Mouse (Mus musculus): ENCODE measurements at regions not wholly inside any gene's neighbourhood (a gene's known extent, or its start where the extent isn't known, plus 50 kb on each side); places are given as distances from the start of the nearest gene placed in this dataset.

DNA sequence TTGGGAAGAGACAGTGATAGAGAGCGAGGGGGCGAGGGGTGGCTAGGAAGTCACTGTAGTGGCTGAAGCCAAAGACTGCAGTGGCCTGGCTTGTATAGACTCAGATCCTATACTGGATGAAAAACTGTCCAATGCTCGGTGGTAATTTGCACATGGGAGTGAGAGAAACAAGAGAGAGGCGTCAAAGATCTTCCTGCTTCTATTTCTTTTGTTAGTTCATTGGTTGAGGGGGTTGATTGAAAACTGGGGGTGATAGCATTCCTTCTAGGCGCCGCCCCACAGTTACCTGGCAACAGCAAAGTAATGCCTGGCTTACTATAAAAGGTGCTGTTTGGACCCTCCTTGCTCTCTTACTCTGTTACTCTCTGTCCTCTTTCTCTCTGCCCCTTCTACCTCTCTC is 465.3 kb upstream of the Smim15 start:
- Histone ChIP-seq H3K36me3 (ENCODE audit: control insufficient read depth, insufficient read depth, low read length) (no peaks in the 10 kb centered on the region), H3K4me1 (ENCODE audit: control insufficient read depth, insufficient read depth, low read length) (no peaks in the 10 kb centered on the region), H3K27ac (ENCODE audit: low read depth, low read length) (no peak overlapping the region), H3K27me3 (ENCODE audit: control insufficient read depth, insufficient read depth, low read length) (no peaks in the 10 kb centered on the region), H3K4me2 (ENCODE audit: low read depth, low read length) (no peak overlapping the region), H3K4me3 (ENCODE audit: low read depth, low read length) (no peak overlapping the region), H3K9ac (replicated peaks; ENCODE audit: low read depth, low read length) (no peak overlapping the region), H3K9me3 (ENCODE audit: control insufficient read depth, low read length) (no peaks in the 10 kb centered on the region)
- no peak for ATAC-seq (ENCODE audit: low read depth)
- 80% methylated on average over 6 of the region's 6 CpGs for WGBS

DNA sequence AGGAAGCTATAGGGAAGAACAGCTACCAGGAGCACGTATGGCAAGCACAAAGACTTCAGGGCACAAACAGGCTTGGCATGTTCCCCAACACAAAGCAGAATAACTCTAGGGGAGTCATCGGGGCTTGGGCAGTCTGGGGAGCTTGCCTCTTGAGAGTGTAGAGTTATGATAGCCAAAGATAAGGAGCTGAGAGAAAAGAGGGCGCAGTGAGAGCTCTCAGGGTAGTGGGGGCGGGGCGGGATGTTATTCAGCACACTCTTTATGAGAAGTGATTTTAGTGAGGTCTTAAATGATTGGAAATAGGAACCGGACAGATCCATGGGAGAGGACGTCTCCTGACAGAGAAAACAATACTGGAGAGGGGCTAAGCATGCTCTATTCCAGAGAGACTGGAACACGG is 466.4 kb upstream of the Smim15 start:
- Histone ChIP-seq H3K36me3 (ENCODE audit: control insufficient read depth, insufficient read depth, low read length) (no peaks in the 10 kb centered on the region), H3K4me3 (ENCODE audit: low read depth, low read length) (no peak overlapping the region), H3K4me2 (ENCODE audit: low read depth, low read length) (no peak overlapping the region), H3K27ac (ENCODE audit: low read depth, low read length) (no peak overlapping the region), H3K9ac (replicated peaks; ENCODE audit: low read depth, low read length) (no peak overlapping the region), H3K9me3 (ENCODE audit: control insufficient read depth, low read length) (no peaks in the 10 kb centered on the region), H3K27me3 (ENCODE audit: control insufficient read depth, insufficient read depth, low read length) (no peaks in the 10 kb centered on the region), H3K4me1 (ENCODE audit: control insufficient read depth, insufficient read depth, low read length) (no peaks in the 10 kb centered on the region)
- WGBS: 81% methylated on average over 8 of the region's 8 CpGs
- ATAC-seq (ENCODE audit: low read depth): no peak

DNA sequence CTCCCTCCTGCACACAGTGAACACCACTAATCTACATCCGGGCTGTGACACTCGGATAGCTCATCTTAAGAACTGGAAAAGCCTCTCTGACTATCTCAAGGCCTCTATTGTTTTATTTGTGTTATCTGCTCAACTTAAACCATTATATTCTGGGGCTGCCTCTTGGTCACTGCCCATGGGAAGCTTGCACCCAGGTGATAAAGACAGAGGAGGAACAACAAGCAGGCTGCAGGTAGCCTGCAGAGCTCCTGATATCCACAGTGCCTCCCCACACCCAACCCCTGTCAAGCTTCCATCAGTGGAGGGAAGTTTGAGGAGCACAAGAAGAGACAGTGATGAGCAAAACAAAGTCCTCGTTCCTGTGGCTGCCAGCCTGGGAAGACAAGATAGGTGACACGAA is 467.0 kb upstream of the Smim15 start:
- Histone ChIP-seq H3K9me3 (ENCODE audit: control insufficient read depth, low read length) (no peaks in the 10 kb centered on the region), H3K4me2 (ENCODE audit: low read depth, low read length) (no peak overlapping the region), H3K27me3 (ENCODE audit: control insufficient read depth, insufficient read depth, low read length) (no peaks in the 10 kb centered on the region), H3K36me3 (ENCODE audit: control insufficient read depth, insufficient read depth, low read length) (no peaks in the 10 kb centered on the region), H3K27ac (ENCODE audit: low read depth, low read length) (no peak overlapping the region), H3K4me1 (ENCODE audit: control insufficient read depth, insufficient read depth, low read length) (no peaks in the 10 kb centered on the region), H3K4me3 (ENCODE audit: low read depth, low read length) (no peak overlapping the region), H3K9ac (replicated peaks; ENCODE audit: low read depth, low read length) (no peak overlapping the region)
- WGBS: 83% methylated on average over 4 of the region's 4 CpGs
- ATAC-seq (ENCODE audit: low read depth): no peak

DNA sequence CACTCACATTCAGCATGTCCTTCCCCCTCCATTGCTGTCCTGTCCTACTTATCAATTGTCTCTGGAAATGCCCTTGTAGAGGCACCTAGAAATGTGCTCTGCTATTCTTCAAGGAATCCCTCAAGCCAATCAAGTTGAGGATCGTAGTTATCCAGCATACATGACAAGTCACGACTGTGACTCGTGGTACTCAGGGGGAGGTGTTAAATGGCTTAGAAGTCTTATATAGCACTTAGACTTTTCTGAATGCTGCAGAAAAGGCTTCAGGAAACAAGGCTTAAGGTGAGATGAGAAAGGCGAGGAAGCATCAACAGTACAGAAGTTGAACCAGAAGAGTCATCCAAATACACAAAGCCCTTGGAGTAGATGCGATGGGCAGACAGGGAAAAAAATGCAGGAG is 467.5 kb upstream of the Smim15 start:
- no peak overlapping the region for H3K4me3 ChIP-seq (ENCODE audit: low read depth, low read length)
- H3K27ac ChIP-seq (ENCODE audit: low read depth, low read length): no peak overlapping the region
- H3K4me1 ChIP-seq (ENCODE audit: control insufficient read depth, insufficient read depth, low read length): no peaks in the 10 kb centered on the region
- H3K36me3 ChIP-seq (ENCODE audit: control insufficient read depth, insufficient read depth, low read length): no peaks in the 10 kb centered on the region
- H3K4me2 ChIP-seq (ENCODE audit: low read depth, low read length): no peak overlapping the region
- WGBS: 92% methylated on average over 5 of the region's 5 CpGs
- ATAC-seq (ENCODE audit: low read depth): no peak
- no peaks in the 10 kb centered on the region for H3K9me3 ChIP-seq (ENCODE audit: control insufficient read depth, low read length)
- no peak overlapping the region for H3K9ac ChIP-seq (replicated peaks; ENCODE audit: low read depth, low read length)
- no peaks in the 10 kb centered on the region for H3K27me3 ChIP-seq (ENCODE audit: control insufficient read depth, insufficient read depth, low read length)

DNA sequence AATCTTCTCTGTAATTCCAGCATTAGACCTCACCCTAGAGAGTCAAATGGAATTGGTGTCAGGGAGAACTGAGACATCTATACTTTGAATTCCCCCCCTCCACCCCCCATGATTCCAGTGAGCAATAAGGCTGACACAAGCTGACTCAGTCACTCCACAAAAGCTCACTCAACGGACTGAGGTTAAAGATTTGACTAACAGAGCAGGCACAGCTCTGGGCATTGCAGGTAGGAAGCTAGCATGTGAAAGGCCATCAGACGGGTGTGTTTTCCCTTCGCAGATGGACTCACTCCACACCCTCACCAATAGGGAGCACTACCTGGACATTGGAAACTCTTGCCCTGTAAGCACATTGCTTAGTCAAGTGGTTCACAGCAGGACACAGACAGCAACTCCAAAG is 469.2 kb upstream of the Smim15 start:
- no peaks in the 10 kb centered on the region for H3K4me1 ChIP-seq (ENCODE audit: control insufficient read depth, insufficient read depth, low read length)
- WGBS: 84% methylated on average over 3 of the region's 3 CpGs

DNA sequence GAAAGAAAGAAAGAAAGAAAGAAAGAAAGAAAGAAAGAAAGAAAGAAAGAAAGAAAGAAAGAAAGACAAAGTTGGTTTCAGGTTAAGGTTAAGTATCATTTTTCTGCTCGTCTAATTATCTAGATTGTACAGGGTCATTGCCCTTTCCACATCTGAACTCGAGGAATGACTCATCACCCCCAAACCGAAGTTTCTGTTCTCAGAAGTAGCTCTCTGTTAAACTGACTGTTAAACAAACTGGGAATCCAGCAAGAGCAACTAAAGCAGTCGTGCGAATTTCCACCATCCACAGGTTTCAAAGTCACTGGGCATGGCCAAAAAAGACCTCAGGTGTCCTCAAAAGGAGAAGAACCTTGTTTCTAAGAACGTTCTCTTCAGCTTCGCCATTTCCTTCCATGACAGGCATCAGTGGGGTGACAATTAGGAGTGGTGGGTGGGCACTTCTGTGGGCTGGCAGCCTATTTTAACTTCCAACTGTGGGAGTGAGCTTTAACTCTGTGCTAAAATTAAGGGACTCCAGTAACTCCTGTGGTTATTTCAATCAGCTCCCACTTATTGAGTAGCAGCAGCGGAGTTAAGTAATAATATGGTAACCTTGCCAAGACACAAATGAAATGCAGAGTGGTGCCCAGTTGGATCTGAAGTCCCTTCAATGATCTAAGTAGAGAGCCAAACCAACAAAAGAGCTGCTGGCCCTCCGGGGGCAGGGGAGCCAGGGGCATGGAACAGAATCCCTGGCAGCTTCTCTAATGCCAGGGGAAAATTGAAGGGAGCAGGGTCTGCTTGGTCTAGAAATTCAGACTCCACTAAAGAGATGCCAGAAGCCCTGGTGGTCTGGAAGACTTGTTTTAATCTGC is 470.5 kb upstream of the Smim15 start:
- Histone ChIP-seq H3K4me2 (ENCODE audit: low read depth, low read length) (no peak overlapping the region), H3K27ac (ENCODE audit: low read depth, low read length) (no peak overlapping the region), H3K4me3 (ENCODE audit: low read depth, low read length) (no peak overlapping the region), H3K27me3 (ENCODE audit: control insufficient read depth, insufficient read depth, low read length) (no peaks in the 10 kb centered on the region), H3K9me3 (ENCODE audit: control insufficient read depth, low read length) (no peaks in the 10 kb centered on the region), H3K9ac (replicated peaks; ENCODE audit: low read depth, low read length) (no peak overlapping the region), H3K36me3 (ENCODE audit: control insufficient read depth, insufficient read depth, low read length) (no peaks in the 10 kb centered on the region), H3K4me1 (ENCODE audit: control insufficient read depth, insufficient read depth, low read length) (no peaks in the 10 kb centered on the region)
- no peak for ATAC-seq (ENCODE audit: low read depth)
- WGBS: 89% methylated on average over 9 of the region's 9 CpGs

More for the DNA sequence above, 469.2 kb upstream of the Smim15 start:
- Histone ChIP-seq H3K36me3 (ENCODE audit: control insufficient read depth, insufficient read depth, low read length) (no peaks in the 10 kb centered on the region), H3K27me3 (ENCODE audit: control insufficient read depth, insufficient read depth, low read length) (no peaks in the 10 kb centered on the region), H3K9me3 (ENCODE audit: control insufficient read depth, low read length) (no peaks in the 10 kb centered on the region), H3K4me3 (ENCODE audit: low read depth, low read length) (no peak overlapping the region), H3K4me2 (ENCODE audit: low read depth, low read length) (no peak overlapping the region), H3K27ac (ENCODE audit: low read depth, low read length) (no peak overlapping the region), H3K9ac (replicated peaks; ENCODE audit: low read depth, low read length) (no peak overlapping the region)
- no peak for ATAC-seq (ENCODE audit: low read depth)

DNA sequence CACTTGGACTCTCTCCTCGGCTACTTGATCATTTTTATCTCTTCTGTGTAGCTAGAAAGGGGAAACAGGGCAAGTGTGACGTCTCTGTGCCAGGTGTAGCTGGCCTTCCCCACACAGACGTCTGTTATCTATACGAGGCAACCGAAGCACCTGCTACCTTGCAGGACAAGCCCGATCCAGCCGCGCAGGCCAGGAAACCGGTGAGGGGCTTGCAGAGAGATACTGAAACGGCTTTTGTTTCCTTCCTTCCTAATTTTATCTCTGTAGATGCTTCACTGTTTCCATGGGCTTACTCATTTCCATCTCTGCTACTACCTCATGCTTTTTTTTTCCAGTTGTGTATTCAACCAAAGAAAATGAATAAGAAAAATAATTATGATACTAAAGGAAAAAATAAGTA is 472.7 kb upstream of the Smim15 start:
- WGBS: 86% methylated on average over 10 of the region's 10 CpGs
- Histone ChIP-seq H3K4me2 (ENCODE audit: low read depth, low read length) (no peak overlapping the region), H3K9me3 (ENCODE audit: control insufficient read depth, low read length) (no peaks in the 10 kb centered on the region), H3K4me3 (ENCODE audit: low read depth, low read length) (no peak overlapping the region), H3K27me3 (ENCODE audit: control insufficient read depth, insufficient read depth, low read length) (no peaks in the 10 kb centered on the region), H3K36me3 (ENCODE audit: control insufficient read depth, insufficient read depth, low read length) (no peaks in the 10 kb centered on the region), H3K27ac (ENCODE audit: low read depth, low read length) (no peak overlapping the region), H3K4me1 (ENCODE audit: control insufficient read depth, insufficient read depth, low read length) (no peaks in the 10 kb centered on the region), H3K9ac (replicated peaks; ENCODE audit: low read depth, low read length) (no peak overlapping the region)
- no peak for ATAC-seq (ENCODE audit: low read depth)

DNA sequence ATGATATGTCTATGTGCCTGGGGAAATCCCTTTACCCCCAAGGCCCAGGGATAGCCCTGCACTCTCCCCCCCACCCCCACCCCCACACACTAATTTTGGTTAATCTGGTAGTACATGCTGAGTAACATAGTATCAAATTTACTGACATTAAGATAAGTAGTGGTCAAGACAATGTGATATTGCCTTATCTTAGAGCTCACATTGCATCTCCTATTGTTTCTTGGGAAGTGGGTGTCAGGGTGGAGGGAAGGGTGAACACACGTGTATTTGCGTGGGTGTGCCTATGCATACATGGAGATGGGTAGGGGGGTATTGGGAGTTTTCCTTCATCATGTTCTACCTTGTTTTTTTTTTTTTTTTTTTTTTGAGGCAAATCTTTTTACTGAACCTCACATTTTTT is 474.8 kb upstream of the Smim15 start:
- Histone ChIP-seq H3K36me3 (ENCODE audit: control insufficient read depth, insufficient read depth, low read length) (no peaks in the 10 kb centered on the region), H3K9me3 (ENCODE audit: control insufficient read depth, low read length) (no peaks in the 10 kb centered on the region), H3K27ac (ENCODE audit: low read depth, low read length) (no peak overlapping the region), H3K4me3 (ENCODE audit: low read depth, low read length) (no peak overlapping the region), H3K4me1 (ENCODE audit: control insufficient read depth, insufficient read depth, low read length) (no peaks in the 10 kb centered on the region), H3K9ac (replicated peaks; ENCODE audit: low read depth, low read length) (no peak overlapping the region), H3K27me3 (ENCODE audit: control insufficient read depth, insufficient read depth, low read length) (no peaks in the 10 kb centered on the region), H3K4me2 (ENCODE audit: low read depth, low read length) (no peak overlapping the region)
- ATAC-seq (ENCODE audit: low read depth): no peak
- WGBS: 98% methylated on average over 2 of the region's 2 CpGs

DNA sequence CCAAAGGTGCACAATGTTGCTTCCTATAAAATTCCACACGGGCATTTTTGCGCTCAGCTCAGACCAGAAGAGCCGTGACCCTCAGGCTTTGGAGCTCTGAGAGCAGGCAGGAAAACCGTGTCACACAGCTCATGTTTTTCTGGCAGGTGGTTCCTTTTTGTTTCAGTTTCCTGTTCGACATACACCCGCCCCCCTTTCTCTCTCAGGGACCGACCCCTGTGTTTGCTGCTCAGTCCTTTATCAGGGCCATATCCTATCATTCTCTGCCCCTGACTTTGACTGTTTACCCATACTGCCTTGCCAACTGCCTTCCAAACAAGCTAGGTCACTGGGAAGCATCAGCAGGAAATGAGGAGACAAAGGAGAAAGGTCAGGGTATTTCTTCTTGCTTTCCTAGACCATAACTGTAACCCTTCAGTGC is 475.5 kb upstream of the Smim15 start:
- no peaks in the 10 kb centered on the region for H3K9me3 ChIP-seq (ENCODE audit: control insufficient read depth, low read length)
- no peaks in the 10 kb centered on the region for H3K27me3 ChIP-seq (ENCODE audit: control insufficient read depth, insufficient read depth, low read length)
- no peak overlapping the region for H3K4me3 ChIP-seq (ENCODE audit: low read depth, low read length)
- 71% methylated on average over 7 of the region's 7 CpGs for WGBS
- ATAC-seq (ENCODE audit: low read depth): no peak
- H3K4me2 ChIP-seq (ENCODE audit: low read depth, low read length): no peak overlapping the region
- no peaks in the 10 kb centered on the region for H3K36me3 ChIP-seq (ENCODE audit: control insufficient read depth, insufficient read depth, low read length)
- no peak overlapping the region for H3K9ac ChIP-seq (replicated peaks; ENCODE audit: low read depth, low read length)
- no peaks in the 10 kb centered on the region for H3K4me1 ChIP-seq (ENCODE audit: control insufficient read depth, insufficient read depth, low read length)
- H3K27ac ChIP-seq (ENCODE audit: low read depth, low read length): no peak overlapping the region

Measured in neural tube, embryonic 14.5 days (tissue).